16 mouse cellular contexts compared by ENCODE assay signal in the genomic region with DNA sequence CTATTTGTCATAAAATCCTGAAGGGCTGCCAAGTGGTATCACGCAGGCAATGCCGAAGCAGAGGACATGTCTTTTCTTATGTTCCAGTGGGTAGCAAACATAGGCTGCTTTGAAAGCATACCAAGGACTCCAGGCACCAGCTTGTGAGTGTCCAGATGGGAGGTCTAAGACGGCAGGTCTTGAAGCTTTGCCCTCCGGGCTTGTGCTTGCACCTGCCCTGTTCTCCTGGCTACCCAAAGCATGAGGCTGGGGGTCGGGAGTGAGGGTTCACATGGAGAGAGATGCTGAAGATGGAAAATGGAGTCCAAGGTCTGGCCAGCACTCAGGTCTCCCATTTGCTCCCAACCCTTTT.
DNase-seq lines count a peak whose midpoint lies in the region; ATAC-seq lines count a peak whose summit lies in the region.
"Had no signal": no experiment of that assay in that cellular context is flagged by ENCODE, and none has a peak within 500 bp of the region (broad histone marks: within the 10 kb centered on the region; RNA-seq: fewer than 3 reads in every experiment).

No protein-coding gene starts in this region.

- no peak for DNase-seq in forebrain, embryonic 11.5 days (ENCODE audit: low spot score)
- no peak for DNase-seq in midbrain, embryonic 11.5 days (ENCODE audit: low spot score, missing footprints)
- no peak for DNase-seq in thymus, postnatal 4 days
- DNase-seq: heart, postnatal 36 days; thymus, postnatal 36 days had no signal

- H3K4me3 ChIP-seq in forebrain, embryonic 15.5 days: no peak overlapping the region
- no peak overlapping the region for H3K4me3 ChIP-seq in forebrain, embryonic 11.5 days (ENCODE audit: low read depth, low read length)
- no peak overlapping the region for H3K4me3 ChIP-seq in midbrain, embryonic 13.5 days (replicated peaks)
- no peak overlapping the region for H3K4me3 ChIP-seq in midbrain, embryonic 11.5 days (ENCODE audit: low read depth, low read length)
- H3K4me3 ChIP-seq in hindbrain, embryonic 15.5 days: no peak overlapping the region
- no peak overlapping the region for H3K4me3 ChIP-seq in neural tube, embryonic 15.5 days (replicated peaks)
- H3K4me3 ChIP-seq: embryonic facial prominence, embryonic 12.5 days; erythroblast, embryonic 14.5 days; heart, embryonic 13.5 days; intestine, embryonic 15.5 days; kidney, embryonic 15.5 days; limb, embryonic 15.5 days; liver, embryonic 15.5 days had no signal

- H3K9ac ChIP-seq in forebrain, embryonic 15.5 days (replicated peaks): no peak overlapping the region
- H3K9ac ChIP-seq in forebrain, embryonic 11.5 days (ENCODE audit: low read length): no peak overlapping the region
- no peak overlapping the region for H3K9ac ChIP-seq in midbrain, embryonic 13.5 days (replicated peaks)
- no peak overlapping the region for H3K9ac ChIP-seq in midbrain, embryonic 11.5 days (ENCODE audit: low read length)
- no peak overlapping the region for H3K9ac ChIP-seq in hindbrain, embryonic 15.5 days
- no peak overlapping the region for H3K9ac ChIP-seq in neural tube, embryonic 15.5 days (replicated peaks)
- H3K9ac ChIP-seq: embryonic facial prominence, embryonic 12.5 days; heart, embryonic 13.5 days; intestine, embryonic 15.5 days; kidney, embryonic 15.5 days; limb, embryonic 15.5 days; liver, embryonic 15.5 days had no signal

- H3K27ac ChIP-seq in forebrain, embryonic 15.5 days (replicated peaks): peak overlapping the region; percentile 25
- H3K27ac ChIP-seq in forebrain, embryonic 11.5 days (ENCODE audit: low read depth, low read length): no peak overlapping the region
- H3K27ac ChIP-seq in midbrain, embryonic 13.5 days: no peak overlapping the region
- no peak overlapping the region for H3K27ac ChIP-seq in midbrain, embryonic 11.5 days (ENCODE audit: low read depth, low read length)
- 0 out of 2 replicates have a peak overlapping the region, but pooled peaks have one; percentile 44 for H3K27ac ChIP-seq in hindbrain, embryonic 15.5 days (replicated peaks)
- no peak overlapping the region for H3K27ac ChIP-seq in neural tube, embryonic 15.5 days (replicated peaks)
- H3K27ac ChIP-seq: embryonic facial prominence, embryonic 12.5 days; heart, embryonic 13.5 days; intestine, embryonic 15.5 days; kidney, embryonic 15.5 days; limb, embryonic 15.5 days; liver, embryonic 15.5 days had no signal

- H3K36me3 ChIP-seq in forebrain, embryonic 15.5 days: no peaks in the 10 kb centered on the region
- H3K36me3 ChIP-seq in forebrain, embryonic 11.5 days (ENCODE audit: control insufficient read depth, insufficient read depth, low read length): no peaks in the 10 kb centered on the region
- H3K36me3 ChIP-seq in midbrain, embryonic 13.5 days: no peaks in the 10 kb centered on the region
- no peaks in the 10 kb centered on the region for H3K36me3 ChIP-seq in midbrain, embryonic 11.5 days (ENCODE audit: control insufficient read depth, insufficient read depth, low read length)
- H3K36me3 ChIP-seq in hindbrain, embryonic 15.5 days: no peaks in the 10 kb centered on the region
- no peaks in the 10 kb centered on the region for H3K36me3 ChIP-seq in neural tube, embryonic 15.5 days
- H3K36me3 ChIP-seq: embryonic facial prominence, embryonic 12.5 days; heart, embryonic 13.5 days; intestine, embryonic 15.5 days; kidney, embryonic 15.5 days; limb, embryonic 15.5 days; liver, embryonic 15.5 days had no signal

- H3K4me1 ChIP-seq in forebrain, embryonic 15.5 days: peaks cover 16% of the 10 kb centered on the region
- H3K4me1 ChIP-seq in forebrain, embryonic 11.5 days (replicated peaks; ENCODE audit: control insufficient read depth, insufficient read depth, low read length): no peaks in the 10 kb centered on the region
- peaks cover 8% of the 10 kb centered on the region; the same call in 1 of the 2 replicates for H3K4me1 ChIP-seq in midbrain, embryonic 13.5 days (replicated peaks)
- no peaks in the 10 kb centered on the region for H3K4me1 ChIP-seq in midbrain, embryonic 11.5 days (ENCODE audit: control insufficient read depth, insufficient read depth, low read length)
- H3K4me1 ChIP-seq in hindbrain, embryonic 15.5 days (replicated peaks): no peaks in the 10 kb centered on the region; the same call in 1 of the 2 replicates
- H3K4me1 ChIP-seq in neural tube, embryonic 15.5 days: peaks cover 12% of the 10 kb centered on the region; the same call in 1 of the 2 replicates
- H3K4me1 ChIP-seq: embryonic facial prominence, embryonic 12.5 days; intestine, embryonic 15.5 days; kidney, embryonic 15.5 days; liver, embryonic 15.5 days had no signal

- H3K4me2 ChIP-seq in forebrain, embryonic 15.5 days (replicated peaks): no peak overlapping the region
- no peak overlapping the region for H3K4me2 ChIP-seq in forebrain, embryonic 11.5 days (ENCODE audit: low read depth, low read length, severe bottlenecking)
- no peak overlapping the region for H3K4me2 ChIP-seq in midbrain, embryonic 13.5 days (replicated peaks)
- no peak overlapping the region for H3K4me2 ChIP-seq in midbrain, embryonic 11.5 days
- H3K4me2 ChIP-seq in hindbrain, embryonic 15.5 days: no peak overlapping the region
- H3K4me2 ChIP-seq in neural tube, embryonic 15.5 days: no peak overlapping the region
- H3K4me2 ChIP-seq: embryonic facial prominence, embryonic 12.5 days; heart, embryonic 13.5 days; intestine, embryonic 15.5 days; kidney, embryonic 15.5 days; limb, embryonic 15.5 days; liver, embryonic 15.5 days had no signal

- WGBS in forebrain, embryonic 15.5 days: 52% methylated on average over 5 of the region's 5 CpGs
- 91% methylated on average over 5 of the region's 5 CpGs for WGBS in forebrain, embryonic 11.5 days
- WGBS in midbrain, embryonic 13.5 days: 73% methylated on average over 5 of the region's 5 CpGs
- WGBS in midbrain, embryonic 11.5 days: 88% methylated on average over 5 of the region's 5 CpGs
- 55% methylated on average over 5 of the region's 5 CpGs for WGBS in hindbrain, embryonic 15.5 days
- 56% methylated on average over 5 of the region's 5 CpGs for WGBS in neural tube, embryonic 15.5 days

- no peaks in the 10 kb centered on the region for H3K27me3 ChIP-seq in forebrain, embryonic 15.5 days
- H3K27me3 ChIP-seq in forebrain, embryonic 11.5 days (ENCODE audit: control insufficient read depth, insufficient read depth, low read length): no peaks in the 10 kb centered on the region
- H3K27me3 ChIP-seq in midbrain, embryonic 13.5 days: no peaks in the 10 kb centered on the region
- no peaks in the 10 kb centered on the region for H3K27me3 ChIP-seq in midbrain, embryonic 11.5 days (ENCODE audit: control insufficient read depth, insufficient read depth, low read length)
- H3K27me3 ChIP-seq in hindbrain, embryonic 15.5 days: no peaks in the 10 kb centered on the region
- H3K27me3 ChIP-seq in neural tube, embryonic 15.5 days (replicated peaks): no peaks in the 10 kb centered on the region
- H3K27me3 ChIP-seq: embryonic facial prominence, embryonic 12.5 days; heart, embryonic 13.5 days; intestine, embryonic 15.5 days; kidney, embryonic 15.5 days; limb, embryonic 15.5 days; liver, embryonic 15.5 days had no signal

- peak; percentile 49 for ATAC-seq in forebrain, embryonic 15.5 days (replicated peaks)
- ATAC-seq in forebrain, embryonic 11.5 days (replicated peaks; ENCODE audit: low FRiP score): no peak
- peak; percentile 16; the same call in 1 of the 2 replicates for ATAC-seq in midbrain, embryonic 13.5 days
- no peak for ATAC-seq in midbrain, embryonic 11.5 days (ENCODE audit: low FRiP score)
- peak; percentile 71 for ATAC-seq in hindbrain, embryonic 15.5 days (ENCODE audit: low FRiP score, low read depth)
- ATAC-seq in neural tube, embryonic 15.5 days (ENCODE audit: low FRiP score): peak; percentile 17; the same call in 1 of the 2 replicates

- no peaks in the 10 kb centered on the region for H3K9me3 ChIP-seq in forebrain, embryonic 15.5 days
- no peaks in the 10 kb centered on the region for H3K9me3 ChIP-seq in forebrain, embryonic 11.5 days (ENCODE audit: control insufficient read depth, low read length)
- no peaks in the 10 kb centered on the region for H3K9me3 ChIP-seq in midbrain, embryonic 13.5 days
- H3K9me3 ChIP-seq in midbrain, embryonic 11.5 days (ENCODE audit: control insufficient read depth, low read length): no peaks in the 10 kb centered on the region
- no peaks in the 10 kb centered on the region for H3K9me3 ChIP-seq in hindbrain, embryonic 15.5 days
- no peaks in the 10 kb centered on the region for H3K9me3 ChIP-seq in neural tube, embryonic 15.5 days (replicated peaks)
- H3K9me3 ChIP-seq: embryonic facial prominence, embryonic 12.5 days; heart, embryonic 13.5 days; intestine, embryonic 15.5 days; kidney, embryonic 15.5 days; limb, embryonic 15.5 days; liver, embryonic 15.5 days had no signal

Comparison
In these comparisons a context has a peak if more than half of its experiments do, and no peak if none do; other contexts are left out.
1. ATAC-seq: peak in forebrain, embryonic 15.5 days (single experiment), midbrain, embryonic 13.5 days (single experiment), hindbrain, embryonic 15.5 days (single experiment) and neural tube, embryonic 15.5 days (single experiment); none in forebrain, embryonic 11.5 days (single experiment) and midbrain, embryonic 11.5 days (single experiment).
2. H3K27ac ChIP-seq: peak in forebrain, embryonic 15.5 days (single experiment) and hindbrain, embryonic 15.5 days (single experiment); none in forebrain, embryonic 11.5 days (single experiment), midbrain, embryonic 13.5 days (single experiment), midbrain, embryonic 11.5 days (single experiment) and neural tube, embryonic 15.5 days (single experiment).